In the genomic region with DNA sequence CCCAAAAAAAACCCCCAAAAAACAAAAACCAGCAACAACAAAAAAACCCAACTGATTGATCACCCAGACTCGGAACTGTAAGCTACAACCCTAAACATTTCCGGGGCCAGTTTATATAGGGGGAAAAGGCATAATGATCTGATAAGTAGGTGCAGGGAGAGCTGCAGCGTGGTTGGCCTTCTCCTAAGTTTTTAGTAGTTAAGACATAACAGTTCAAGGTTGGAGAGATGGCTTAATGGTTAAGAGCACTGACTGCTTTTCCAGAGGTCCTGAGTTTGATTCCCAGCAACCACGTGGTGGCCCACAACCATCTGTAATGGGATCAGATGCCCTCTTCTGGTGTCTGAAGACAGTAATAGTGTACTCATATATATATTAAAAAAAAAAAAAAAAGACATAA, we compare ENCODE assay signal across 9 mouse cellular contexts. TPM values are rescaled to one million over a fixed set of nuclear protein-coding genes. Genes with fewer than 3 reads are reported as not detected.
DNase-seq lines count a peak whose midpoint lies in the region; ATAC-seq and TF ChIP-seq lines count a peak whose summit lies in the region.
"Had no signal": no experiment of that assay in that cellular context is flagged by ENCODE, and none has a peak within 500 bp of the region (broad histone marks: within the 10 kb centered on the region; RNA-seq: fewer than 3 reads in every experiment).

No protein-coding gene starts in this region.

- no peak overlapping the region for H3K9ac ChIP-seq in embryonic facial prominence, embryonic 12.5 days
- H3K9ac ChIP-seq in kidney, embryonic 14.5 days (ENCODE audit: low read depth, low read length), result 0 out of 2 replicates have a peak overlapping the region, but pooled peaks have one; percentile 44
- peak overlapping the region; percentile 71 for H3K9ac ChIP-seq in MEL (ENCODE audit: control insufficient read depth, low read depth, low read length, poor library complexity, severe bottlenecking)
- no peak overlapping the region for H3K9ac ChIP-seq in liver, embryonic 16.5 days (ENCODE audit: low read depth, low read length)

- H3K4me2 ChIP-seq in embryonic facial prominence, embryonic 12.5 days (replicated peaks), result peak overlapping the region; percentile 85; the same call in 1 of the 2 replicates
- H3K4me2 ChIP-seq in kidney, embryonic 14.5 days (replicated peaks; ENCODE audit: low read depth, low read length), result peak overlapping the region; percentile 50; the same call in 1 of the 2 replicates
- H3K4me2 ChIP-seq in liver, embryonic 16.5 days (ENCODE audit: low read depth, low read length), result peak overlapping the region; percentile 94

- no peaks in the 10 kb centered on the region for H3K36me3 ChIP-seq in embryonic facial prominence, embryonic 12.5 days
- H3K36me3 ChIP-seq in embryonic facial prominence, embryonic 10.5 days (replicated peaks), result no peaks in the 10 kb centered on the region
- no peaks in the 10 kb centered on the region for H3K36me3 ChIP-seq in kidney, embryonic 14.5 days (ENCODE audit: control insufficient read depth, insufficient read depth, low read length)
- peaks cover 0 to 11% of the 10 kb centered on the region in 2 experiments; a peak in 2 of 4 replicates for H3K36me3 ChIP-seq in MEL (ENCODE audit: control insufficient read depth in 1 of 2, insufficient read depth in 2 of 2, low read length in 2 of 2)
- H3K36me3 ChIP-seq in liver, embryonic 16.5 days (ENCODE audit: control insufficient read depth, insufficient read depth), result no peaks in the 10 kb centered on the region

- no peak for TF ChIP-seq POLR2A in MEL (IDR thresholded peaks at IDR 0.05; ENCODE audit: control insufficient read depth in 1 of 2, insufficient read depth in 1 of 2, low read depth in 1 of 2, low read length in 2 of 2, poor library complexity in 1 of 2)

- H3K4me3 ChIP-seq in embryonic facial prominence, embryonic 12.5 days, result no peak overlapping the region
- H3K4me3 ChIP-seq in embryonic facial prominence, embryonic 10.5 days, result no peak overlapping the region; the same call in 1 of the 2 replicates
- no peak overlapping the region for H3K4me3 ChIP-seq in kidney, embryonic 14.5 days (ENCODE audit: low read length)
- peak overlapping the region; percentile 71 to 80 for H3K4me3 ChIP-seq in MEL (ENCODE audit: control insufficient read depth in 1 of 2, insufficient read depth in 1 of 2, low read depth in 2 of 2, low read length in 2 of 2)
- no peak overlapping the region for H3K4me3 ChIP-seq in liver, embryonic 16.5 days (ENCODE audit: low read depth, low read length)

- DNase-seq in embryonic facial prominence, embryonic 10.5 days (ENCODE audit: low spot score), result no peak
- DNase-seq in kidney, postnatal 14 days, result no peak
- peak; percentile 68 for DNase-seq in MEL (ENCODE audit: low read depth, low spot score)
- no peak for DNase-seq in T-cell, adult 2 months (ENCODE audit: low spot score)
- DNase-seq in spleen, adult 18-20 months, result no peak

- H3K4me1 ChIP-seq in embryonic facial prominence, embryonic 12.5 days, result peaks cover 6% of the 10 kb centered on the region; the same call in 1 of the 2 replicates
- peaks cover 20% of the 10 kb centered on the region for H3K4me1 ChIP-seq in embryonic facial prominence, embryonic 10.5 days
- no peaks in the 10 kb centered on the region; the same call in 1 of the 2 replicates for H3K4me1 ChIP-seq in kidney, embryonic 14.5 days (ENCODE audit: control insufficient read depth, insufficient read depth, low read length)
- peaks cover 0 to 8% of the 10 kb centered on the region in 2 experiments; a peak in 1 of 4 replicates for H3K4me1 ChIP-seq in MEL (ENCODE audit: control insufficient read depth in 1 of 2, insufficient read depth in 2 of 2, low read length in 2 of 2)
- H3K4me1 ChIP-seq in liver, embryonic 16.5 days (ENCODE audit: control insufficient read depth, low read depth, low read length), result peaks cover 22% of the 10 kb centered on the region

- no peak for TF ChIP-seq RAD21 in MEL (IDR thresholded peaks at IDR 0.05; ENCODE audit: low read depth, low read length)

- H3K27me3 ChIP-seq in embryonic facial prominence, embryonic 12.5 days, result no peaks in the 10 kb centered on the region
- no peaks in the 10 kb centered on the region for H3K27me3 ChIP-seq in embryonic facial prominence, embryonic 10.5 days (replicated peaks; ENCODE audit: low read depth, poor library complexity, severe bottlenecking)
- no peaks in the 10 kb centered on the region for H3K27me3 ChIP-seq in kidney, embryonic 14.5 days (ENCODE audit: control insufficient read depth, insufficient read depth, low read length)
- H3K27me3 ChIP-seq in MEL (ENCODE audit: control insufficient read depth in 1 of 2, insufficient read depth in 2 of 2, low read length in 2 of 2), result no peaks in the 10 kb centered on the region
- H3K27me3 ChIP-seq in liver, embryonic 16.5 days (ENCODE audit: control insufficient read depth, insufficient read depth, low read depth, low read length), result no peaks in the 10 kb centered on the region

- peaks cover 10% of the 10 kb centered on the region for H3K79me2 ChIP-seq in MEL (ENCODE audit: control insufficient read depth, insufficient read depth, low read length, poor library complexity)

- H3K9me3 ChIP-seq in embryonic facial prominence, embryonic 12.5 days, result no peaks in the 10 kb centered on the region
- no peaks in the 10 kb centered on the region for H3K9me3 ChIP-seq in embryonic facial prominence, embryonic 10.5 days
- no peaks in the 10 kb centered on the region for H3K9me3 ChIP-seq in kidney, embryonic 14.5 days (ENCODE audit: control insufficient read depth, low read length)
- no peaks in the 10 kb centered on the region for H3K9me3 ChIP-seq in MEL (replicated peaks; ENCODE audit: insufficient read depth, low read length)
- H3K9me3 ChIP-seq in liver, embryonic 16.5 days (replicated peaks; ENCODE audit: control insufficient read depth, low read length), result no peaks in the 10 kb centered on the region

- TF ChIP-seq CTCF in MEL (IDR thresholded peaks at IDR 0.05 in 2 of 3, conservative IDR thresholded peaks at IDR 0.05 in 1 of 3; ENCODE audit: control insufficient read depth in 1 of 3, insufficient read depth in 1 of 3, low read depth in 2 of 3, low read length in 3 of 3, poor library complexity in 1 of 3, severe bottlenecking in 1 of 3), result no peak; a peak in 1 of 6 replicates

- no peak for TF ChIP-seq EP300 in MEL (IDR thresholded peaks at IDR 0.05; ENCODE audit: low read depth in 1 of 2, low read length in 2 of 2)

- no peak overlapping the region for H3K27ac ChIP-seq in embryonic facial prominence, embryonic 12.5 days
- no peak overlapping the region for H3K27ac ChIP-seq in embryonic facial prominence, embryonic 10.5 days (replicated peaks)
- H3K27ac ChIP-seq in kidney, embryonic 14.5 days (ENCODE audit: low read depth, low read length), result no peak overlapping the region
- peak overlapping the region; percentile 96 for H3K27ac ChIP-seq in MEL (ENCODE audit: control insufficient read depth, low read depth, low read length)
- no peak overlapping the region for H3K27ac ChIP-seq in liver, embryonic 16.5 days (ENCODE audit: low read length)

- ATAC-seq in embryonic facial prominence, embryonic 12.5 days (ENCODE audit: insufficient number of reproducible peaks, insufficient read depth, low FRiP score, low TSS enrichment), result no peak
- ATAC-seq in kidney, embryonic 14.5 days (ENCODE audit: low FRiP score, low TSS enrichment), result no peak
- no peak for ATAC-seq in liver, embryonic 16.5 days (ENCODE audit: low read depth)

- 79% methylated on average over 4 of the region's 4 CpGs for WGBS in embryonic facial prominence, embryonic 12.5 days
- 82% methylated on average over 4 of the region's 4 CpGs for WGBS in embryonic facial prominence, embryonic 10.5 days
- WGBS in kidney, embryonic 14.5 days, result 78% methylated on average over 4 of the region's 4 CpGs
- WGBS in liver, embryonic 16.5 days (ENCODE audit: insufficient replicate concordance), result 64% methylated on average over 4 of the region's 4 CpGs

RNA-seq across cellular contexts. Expression of a gene that starts 1.3 kb away (rescaled TPM):
- 8.9 and 9.9 TPM in 2 replicates for polyA plus RNA-seq in embryonic facial prominence, embryonic 12.5 days (2016; fragmentation: Nextera tagmentation; extraction: Ambion mirVana)
- polyA plus RNA-seq in embryonic facial prominence, embryonic 10.5 days (2016; fragmentation: Nextera tagmentation; extraction: Ambion mirVana), result 17.8 and 18.2 TPM in 2 replicates
- 7.8 and 11.1 TPM in 2 replicates for polyA plus RNA-seq in kidney, embryonic 14.5 days (2014; fragmentation: Nextera tagmentation; extraction: Ambion mirVana)
- 4.9 and 6.5 TPM in 2 replicates for total RNA-seq in MEL (2012; rRNA removed)
- polyA plus RNA-seq in MEL (2012; ENCODE audit: insufficient read depth in 1 of 2, insufficient read length in 2 of 2, low read depth in 1 of 2, low replicate concordance in 2 of 2, missing spikeins in 1 of 2), result 10 to 100 TPM; 30.5 to 44.8 TPM
- 6.5 and 7.5 TPM in 2 replicates for polyA plus RNA-seq in liver, embryonic 16.5 days (2015; fragmentation: Nextera tagmentation; extraction: Ambion mirVana)

RNA-seq across cellular contexts. Expression of a gene that starts 1.6 kb away (rescaled TPM):
- 0.33 and 0.40 TPM in 2 replicates for polyA plus RNA-seq in embryonic facial prominence, embryonic 12.5 days (2016; fragmentation: Nextera tagmentation; extraction: Ambion mirVana)
- polyA plus RNA-seq in embryonic facial prominence, embryonic 10.5 days (2016; fragmentation: Nextera tagmentation; extraction: Ambion mirVana), result 0.45 and 0.90 TPM in 2 replicates
- polyA plus RNA-seq in kidney, embryonic 14.5 days (2014; fragmentation: Nextera tagmentation; extraction: Ambion mirVana), result 0.22 and 0.43 TPM in 2 replicates
- total RNA-seq in MEL (2012; rRNA removed), result 0.42 and 0.73 TPM in 2 replicates
- polyA plus RNA-seq in MEL (2012; ENCODE audit: insufficient read depth in 1 of 2, insufficient read length in 2 of 2, low read depth in 1 of 2, low replicate concordance in 2 of 2, missing spikeins in 1 of 2), result under 1 TPM in 1 of 2 experiments, not detected in 1; 0.46 TPM
- 0.11 and 0.19 TPM in 2 replicates for polyA plus RNA-seq in liver, embryonic 16.5 days (2015; fragmentation: Nextera tagmentation; extraction: Ambion mirVana)

RNA-seq across cellular contexts. Expression of a gene that starts 10.0 kb away (rescaled TPM):
- 54.0 and 55.1 TPM in 2 replicates for polyA plus RNA-seq in embryonic facial prominence, embryonic 12.5 days (2016; fragmentation: Nextera tagmentation; extraction: Ambion mirVana)
- polyA plus RNA-seq in embryonic facial prominence, embryonic 10.5 days (2016; fragmentation: Nextera tagmentation; extraction: Ambion mirVana), result 53.0 and 53.4 TPM in 2 replicates
- polyA plus RNA-seq in kidney, embryonic 14.5 days (2014; fragmentation: Nextera tagmentation; extraction: Ambion mirVana), result 30.7 and 51.1 TPM in 2 replicates
- total RNA-seq in MEL (2012; rRNA removed), result not detected in 2 replicates
- under 1 TPM in 1 of 2 experiments, not detected in 1; 0.19 TPM for polyA plus RNA-seq in MEL (2012; ENCODE audit: insufficient read depth in 1 of 2, insufficient read length in 2 of 2, low read depth in 1 of 2, low replicate concordance in 2 of 2, missing spikeins in 1 of 2)
- polyA plus RNA-seq in liver, embryonic 16.5 days (2015; fragmentation: Nextera tagmentation; extraction: Ambion mirVana), result 0.50 and 0.90 TPM in 2 replicates
- total RNA-seq: megakaryocyte progenitor cell, adult 5-6 weeks had no signal

RNA-seq across cellular contexts. Expression of a gene that starts 27.0 kb away (rescaled TPM):
- 88.6 and 92.2 TPM in 2 replicates for polyA plus RNA-seq in embryonic facial prominence, embryonic 12.5 days (2016; fragmentation: Nextera tagmentation; extraction: Ambion mirVana)
- 95.5 and 97.0 TPM in 2 replicates for polyA plus RNA-seq in embryonic facial prominence, embryonic 10.5 days (2016; fragmentation: Nextera tagmentation; extraction: Ambion mirVana)
- 85.5 and 112 TPM in 2 replicates for polyA plus RNA-seq in kidney, embryonic 14.5 days (2014; fragmentation: Nextera tagmentation; extraction: Ambion mirVana)
- 15.0 and 16.2 TPM in 2 replicates for total RNA-seq in MEL (2012; rRNA removed)
- 10 to 100 TPM in 1 of 2 experiments, not detected in 1; 24.6 TPM for polyA plus RNA-seq in MEL (2012; ENCODE audit: insufficient read depth in 1 of 2, insufficient read length in 2 of 2, low read depth in 1 of 2, low replicate concordance in 2 of 2, missing spikeins in 1 of 2)
- 15.8 and 18.0 TPM in 2 replicates for polyA plus RNA-seq in liver, embryonic 16.5 days (2015; fragmentation: Nextera tagmentation; extraction: Ambion mirVana)

RNA-seq across cellular contexts. Expression of a gene that starts 33.1 kb away (rescaled TPM):
- polyA plus RNA-seq in embryonic facial prominence, embryonic 12.5 days (2016; fragmentation: Nextera tagmentation; extraction: Ambion mirVana), result 94.9 and 101 TPM in 2 replicates
- 51.1 and 65.6 TPM in 2 replicates for polyA plus RNA-seq in embryonic facial prominence, embryonic 10.5 days (2016; fragmentation: Nextera tagmentation; extraction: Ambion mirVana)
- polyA plus RNA-seq in kidney, embryonic 14.5 days (2014; fragmentation: Nextera tagmentation; extraction: Ambion mirVana), result 43.5 and 72.9 TPM in 2 replicates
- total RNA-seq in MEL (2012; rRNA removed), result 0.31 and 0.42 TPM in 2 replicates
- polyA plus RNA-seq in MEL (2012; ENCODE audit: insufficient read depth in 1 of 2, insufficient read length in 2 of 2, low read depth in 1 of 2, low replicate concordance in 2 of 2, missing spikeins in 1 of 2), result under 1 TPM in 1 of 2 experiments, not detected in 1; 0.82 TPM
- 17.0 and 22.4 TPM in 2 replicates for polyA plus RNA-seq in liver, embryonic 16.5 days (2015; fragmentation: Nextera tagmentation; extraction: Ambion mirVana)

Comparison
In these comparisons a context has a peak if more than half of its experiments do, and no peak if none do; other contexts are left out.
1. H3K4me3 ChIP-seq: peak in MEL (2 of 2); none in embryonic facial prominence, embryonic 12.5 days (single experiment), embryonic facial prominence, embryonic 10.5 days (single experiment), kidney, embryonic 14.5 days (single experiment) and liver, embryonic 16.5 days (single experiment).
2. H3K9ac ChIP-seq: peak in kidney, embryonic 14.5 days (single experiment) and MEL (single experiment); none in embryonic facial prominence, embryonic 12.5 days (single experiment) and liver, embryonic 16.5 days (single experiment).
3. RNA of a gene that starts 10.0 kb away (polyA plus RNA-seq): 54.0 to 55.1 TPM in embryonic facial prominence, embryonic 12.5 days, 53.0 to 53.4 TPM in embryonic facial prominence, embryonic 10.5 days and 30.7 to 51.1 TPM in kidney, embryonic 14.5 days; 0.50 to 0.90 TPM in liver, embryonic 16.5 days and 0.19 TPM in MEL; every median in the first group is over 10 times any median in the second.
4. Peak in every context shown above with its lines, with median percentiles within 50 percentile points of each other: H3K4me2 ChIP-seq.